ENCODE assay signal across 8 mouse cellular contexts in the genomic region with DNA sequence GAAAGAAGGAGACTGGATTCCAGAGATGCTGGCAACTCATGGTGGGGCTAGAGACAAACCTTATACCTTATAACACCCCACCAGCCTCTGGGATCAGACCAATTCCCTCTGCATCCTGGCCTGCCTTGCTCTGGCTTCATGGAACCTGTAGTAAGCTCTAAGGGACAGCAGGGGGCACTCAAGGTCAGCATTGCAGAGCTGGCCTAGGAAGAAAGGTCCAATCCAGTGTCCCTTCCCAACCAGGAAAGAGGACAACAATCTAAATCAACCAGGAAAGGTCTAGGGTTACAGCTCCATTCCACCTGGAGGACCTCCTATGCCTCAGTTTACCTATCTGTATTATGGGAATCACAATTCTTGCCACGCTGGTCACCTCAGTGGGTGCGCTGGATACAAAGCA. TPM values are rescaled to one million over a fixed set of nuclear protein-coding genes. Genes with fewer than 3 reads are reported as not detected.
DNase-seq lines count a peak whose midpoint lies in the region; ATAC-seq and TF ChIP-seq lines count a peak whose summit lies in the region.

No protein-coding gene starts in this region.

- H3K27ac ChIP-seq in heart, embryonic 12.5 days (ENCODE audit: poor library complexity, severe bottlenecking) = no peak overlapping the region
- no peak overlapping the region for H3K27ac ChIP-seq in lung, embryonic 16.5 days (ENCODE audit: low read length)
- H3K27ac ChIP-seq in small intestine, adult 2 months (ENCODE audit: insufficient read depth, low read depth, low read length) = no peak overlapping the region

- 92% methylated on average over 2 of the region's 2 CpGs for WGBS in heart, embryonic 12.5 days
- 95% methylated on average over 2 of the region's 2 CpGs for WGBS in lung, embryonic 16.5 days
- WGBS in small intestine, adult 2 months = 99% methylated on average over 2 of the region's 2 CpGs

- H3K4me1 ChIP-seq in heart, embryonic 12.5 days (replicated peaks) = peaks cover under 1% of the 10 kb centered on the region; the same call in 1 of the 2 replicates
- peaks cover 4% of the 10 kb centered on the region; the same call in 1 of the 2 replicates for H3K4me1 ChIP-seq in lung, embryonic 16.5 days (replicated peaks; ENCODE audit: control insufficient read depth, insufficient read depth, low read length)
- H3K4me1 ChIP-seq in small intestine, adult 2 months (ENCODE audit: control insufficient read depth, insufficient read depth, insufficient read length, low read length) = peaks cover 12% of the 10 kb centered on the region

- no peak for TF ChIP-seq POLR2A in small intestine, adult 2 months (IDR thresholded peaks at IDR 0.05; ENCODE audit: low read depth, low read length)

- H3K4me3 ChIP-seq in heart, embryonic 12.5 days = no peak overlapping the region
- H3K4me3 ChIP-seq in lung, embryonic 16.5 days (ENCODE audit: low read length) = no peak overlapping the region
- no peak overlapping the region for H3K4me3 ChIP-seq in small intestine, adult 2 months (ENCODE audit: low read depth, low read length)

- H3K4me2 ChIP-seq in heart, embryonic 12.5 days = no peak overlapping the region
- H3K4me2 ChIP-seq in lung, embryonic 16.5 days (ENCODE audit: low read depth, low read length) = no peak overlapping the region

- DNase-seq in heart, adult 11 months = peak; percentile 94
- DNase-seq in MN1 (ENCODE audit: low spot score) = peak; percentile 62
- peak; percentile 80 to 87 for DNase-seq in cerebellum, postnatal 10 days
- peak; percentile 50 to 67 for DNase-seq in heart, adult 9 months (ENCODE audit: low spot score in 2 of 2)
- DNase-seq in kidney, postnatal 36 days = peak; percentile 73 to 82

- H3K36me3 ChIP-seq in heart, embryonic 12.5 days = no peaks in the 10 kb centered on the region
- H3K36me3 ChIP-seq in lung, embryonic 16.5 days (ENCODE audit: control insufficient read depth, insufficient read depth, low read length) = no peaks in the 10 kb centered on the region
- peaks cover 24% of the 10 kb centered on the region for H3K36me3 ChIP-seq in small intestine, adult 2 months (ENCODE audit: control insufficient read depth, insufficient read depth, low read length)

- H3K9me3 ChIP-seq in heart, embryonic 12.5 days (replicated peaks) = no peaks in the 10 kb centered on the region
- H3K9me3 ChIP-seq in lung, embryonic 16.5 days (ENCODE audit: control insufficient read depth, low read length) = no peaks in the 10 kb centered on the region

- ATAC-seq in heart, embryonic 12.5 days (ENCODE audit: insufficient number of reproducible peaks, low FRiP score) = no peak; the same call in 1 of the 2 replicates
- ATAC-seq in lung, embryonic 16.5 days (ENCODE audit: low read depth) = peak; percentile 51

- TF ChIP-seq CTCF in small intestine, adult 2 months (IDR thresholded peaks at IDR 0.05; ENCODE audit: extremely low read depth, insufficient read length, insufficient replicate concordance, low read depth, low read length) = peak; percentile 91; the same call in 1 of the 2 replicates

- no peaks in the 10 kb centered on the region; the same call in 1 of the 2 replicates for H3K27me3 ChIP-seq in heart, embryonic 12.5 days (replicated peaks)
- H3K27me3 ChIP-seq in lung, embryonic 16.5 days (ENCODE audit: control insufficient read depth, insufficient read depth, low read depth, low read length) = no peaks in the 10 kb centered on the region
- H3K27me3 ChIP-seq in small intestine, adult 2 months (ENCODE audit: control insufficient read depth, insufficient read depth, low read length) = no peaks in the 10 kb centered on the region

- no peak overlapping the region for H3K9ac ChIP-seq in heart, embryonic 12.5 days
- no peak overlapping the region for H3K9ac ChIP-seq in lung, embryonic 16.5 days (ENCODE audit: low read length)

RNA-seq across cellular contexts. Expression of gene Micall2, which starts 18.4 kb away (rescaled TPM):
- polyA plus RNA-seq in heart, embryonic 12.5 days (2016; fragmentation: Nextera tagmentation; extraction: Ambion mirVana) = 2.1 and 3.4 TPM in 2 replicates
- 3.7 and 4.0 TPM in 2 replicates for polyA plus RNA-seq in lung, embryonic 16.5 days (2015; fragmentation: Nextera tagmentation; extraction: Ambion mirVana)
- 10.5 and 16.9 TPM in 2 replicates for polyA plus RNA-seq in small intestine, adult 2 months (2012; rRNA removed)

RNA-seq across cellular contexts. Expression of gene Ints1, which starts 57.8 kb away (rescaled TPM):
- 24.2 and 32.7 TPM in 2 replicates for polyA plus RNA-seq in heart, embryonic 12.5 days (2016; fragmentation: Nextera tagmentation; extraction: Ambion mirVana)
- 21.9 and 24.6 TPM in 2 replicates for polyA plus RNA-seq in lung, embryonic 16.5 days (2015; fragmentation: Nextera tagmentation; extraction: Ambion mirVana)
- 46.9 and 86.6 TPM in 2 replicates for polyA plus RNA-seq in small intestine, adult 2 months (2012; rRNA removed)
